Comparison of ENCODE assay signal across 8 mouse cellular contexts in genomic region chr1:36064861-36065760, GRCm38 (mm10). TPM values are rescaled to one million over a fixed set of nuclear protein-coding genes. Genes with fewer than 3 reads are reported as not detected.
A peak's percentile ranks its signal among the peaks of the same experiment; 100 is the strongest.
DNase-seq lines count a peak whose midpoint lies in the region; ATAC-seq lines count a peak whose summit lies in the region.

No protein-coding gene starts in this region.

- no peaks in the 10 kb centered on the region for H3K9me3 ChIP-seq in hindbrain, embryonic 16.5 days (ENCODE audit: control insufficient read depth, low read length)

- H3K4me2 ChIP-seq in hindbrain, embryonic 16.5 days (ENCODE audit: low read length) = peak overlapping the region; percentile 69

- peak; percentile 96 for DNase-seq in ZHBTc4 (ENCODE audit: low read depth, low spot score)
- peak; percentile 83 to 95 for DNase-seq in cerebellum, postnatal 4 days (ENCODE audit: low spot score in 2 of 2)
- DNase-seq in gastrocnemius, adult 18-20 months (ENCODE audit: low spot score) = peak; percentile 93
- DNase-seq in left cerebral cortex, adult 18-20 months (ENCODE audit: low spot score in 2 of 2) = peak; percentile 91 to 93
- DNase-seq in lung, postnatal 4 days = peak; percentile 94 to 96
- peak; percentile 95 for DNase-seq in retina, postnatal 1 day
- peak; percentile 96 for DNase-seq in thymus, postnatal 4 days

- no peaks in the 10 kb centered on the region for H3K36me3 ChIP-seq in hindbrain, embryonic 16.5 days (ENCODE audit: control insufficient read depth, insufficient read depth, low read length)

- H3K27me3 ChIP-seq in hindbrain, embryonic 16.5 days (replicated peaks; ENCODE audit: control insufficient read depth, insufficient read depth, low read length) = no peaks in the 10 kb centered on the region; the same call in 1 of the 2 replicates

- H3K9ac ChIP-seq in hindbrain, embryonic 16.5 days (ENCODE audit: low read depth, low read length) = peak overlapping the region; percentile 57

- WGBS in hindbrain, embryonic 16.5 days = under 1% methylated on average over 24 of the region's 24 CpGs

- H3K27ac ChIP-seq in hindbrain, embryonic 16.5 days (ENCODE audit: low read depth, low read length) = peak overlapping the region; percentile 70

- H3K4me1 ChIP-seq in hindbrain, embryonic 16.5 days (ENCODE audit: control insufficient read depth, insufficient read depth, low read depth, low read length) = peaks cover 28% of the 10 kb centered on the region

- H3K4me3 ChIP-seq in hindbrain, embryonic 16.5 days (ENCODE audit: low read length) = peak overlapping the region; percentile 35

- ATAC-seq in hindbrain, embryonic 16.5 days = peak; percentile 76

RNA-seq across cellular contexts. Expression of gene Hs6st1, which starts 3.1 kb away (rescaled TPM):
- total RNA-seq in gastrocnemius, adult 18-20 months (2021) = 10 to 100 TPM; 19.7 to 22.0 TPM
- polyA plus RNA-seq in hindbrain, embryonic 16.5 days (2015; fragmentation: Nextera tagmentation; extraction: Ambion mirVana) = 9.5 and 11.7 TPM in 2 replicates
- total RNA-seq in left cerebral cortex, adult 18-20 months (2021) = 10 to 100 TPM; 48.6 to 51.7 TPM

Comparison
In these comparisons a context has a peak if more than half of its experiments do, and no peak if none do; other contexts are left out.
1. Peak in every context shown above with its lines: DNase-seq, ATAC-seq, H3K4me3 ChIP-seq and H3K27ac ChIP-seq.